Mouse (Mus musculus) heart, adult 18-20 months (tissue): ENCODE data around the gene Pold1. TPM values are rescaled to one million over a fixed set of nuclear protein-coding genes. Genes with fewer than 3 reads are reported as not detected.

Source experiments
- DNase-seq, 2 experiments: peaks; one replicate each; pipeline ENCODE4 v3.0.0; 2021 to 2022; ENCODE audit warnings: mixed read lengths in 1 of 2
- total RNA-seq, 2 experiments: library from RNA; stranded (reverse); gene quantifications; 2 replicates each; pipeline ENCODE4 v1.2.3; 2021

The Pold1 gene
- total RNA-seq, 2 experiments from 2014 or later, result 12.6 to 16.2 TPM

DNA sequence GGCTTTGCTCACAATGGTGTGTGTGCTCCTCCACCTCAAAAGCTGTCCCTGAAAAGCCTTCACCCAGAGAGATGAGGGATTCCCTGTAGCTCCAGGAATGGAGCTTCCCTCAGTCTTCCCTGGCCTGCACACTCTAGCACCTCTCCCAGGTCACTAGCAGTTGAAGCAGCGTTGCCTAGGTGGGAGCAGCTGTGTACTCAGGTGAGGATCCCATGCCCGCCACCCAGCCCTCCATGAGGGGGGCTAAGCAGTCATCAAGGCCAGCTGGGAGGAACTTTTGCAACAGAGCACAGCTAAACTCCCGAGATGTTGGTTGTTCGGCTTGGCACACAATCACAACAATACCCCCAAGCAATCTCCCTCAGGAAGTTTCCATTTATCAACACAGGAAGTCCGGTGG is 34.1 kb upstream of the Pold1 start:
- DNase-seq, result no peak

GRCm38 (mm10) chr7:44581637-44582036 is 33.0 kb upstream of the Pold1 start:
- no peak for DNase-seq

DNA sequence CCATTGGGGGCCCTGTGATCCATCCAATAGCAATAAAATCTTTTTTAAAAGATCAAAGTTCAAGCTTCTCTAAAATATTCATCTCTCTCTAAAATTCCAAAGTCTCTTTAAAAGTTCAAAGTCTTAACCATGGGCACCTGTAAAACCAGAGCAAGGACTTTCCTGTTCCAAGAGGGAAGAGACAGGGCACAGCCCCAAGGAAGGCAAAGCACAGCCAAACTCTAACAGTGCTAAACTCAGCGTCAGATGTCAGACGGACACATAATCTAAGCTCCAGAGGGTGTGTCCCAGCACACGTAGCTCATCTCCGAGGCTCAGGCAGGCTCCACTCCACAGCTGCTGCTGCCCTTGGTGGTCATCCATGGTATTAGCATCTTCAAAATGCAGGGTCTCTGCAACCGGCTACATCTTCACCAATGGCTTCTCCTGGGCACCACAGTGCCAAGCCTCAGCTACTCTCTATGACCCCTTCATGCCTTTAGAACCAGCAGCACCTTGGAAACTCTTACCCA is 27.7 kb upstream of the Pold1 start:
- no peak for DNase-seq

DNA sequence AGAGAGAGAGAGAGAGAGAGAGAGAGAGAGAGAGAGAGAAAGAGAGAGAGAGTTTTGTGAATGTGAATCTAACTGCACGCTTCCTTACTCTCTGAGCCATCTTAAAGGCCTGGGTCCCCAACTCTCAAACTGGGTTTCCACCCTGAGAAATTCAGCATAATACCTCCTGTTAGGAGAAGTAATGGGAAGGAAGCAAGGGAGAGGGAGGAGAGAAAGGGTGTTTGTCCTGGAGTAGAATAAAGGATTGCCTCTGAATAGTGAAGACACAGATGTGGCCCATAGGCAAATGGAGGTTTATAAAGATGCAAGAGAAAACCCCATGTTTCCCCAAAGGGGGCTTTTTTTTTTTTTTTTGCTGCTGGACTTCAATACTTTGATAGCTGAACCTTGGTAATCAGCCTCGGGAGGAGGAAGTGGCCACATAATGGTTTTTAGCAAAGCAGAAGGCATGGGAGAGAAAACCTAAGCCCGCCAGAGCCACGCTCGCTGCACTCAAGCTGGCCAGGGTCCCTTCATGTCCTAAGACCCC is 24.4 kb upstream of the Pold1 start:
- DNase-seq, result no peak

- DNase-seq, result no peak
Observed at GRCm38 (mm10) chr7:44572213-44572701, 23.6 kb upstream of the Pold1 start, which contains the start of gene Napsa. TSS of gene Napsa (plus strand) at chr7:44572380.

GRCm38 (mm10) chr7:44571811-44572210 is 23.2 kb upstream of the Pold1 start:
- DNase-seq, result no peak

- DNase-seq, result no peak
Observed at GRCm38 (mm10) chr7:44570989-44571388, 22.3 kb upstream of the Pold1 start.

GRCm38 (mm10) chr7:44568803-44569202 is 20.2 kb upstream of the Pold1 start:
- no peak for DNase-seq

DNA sequence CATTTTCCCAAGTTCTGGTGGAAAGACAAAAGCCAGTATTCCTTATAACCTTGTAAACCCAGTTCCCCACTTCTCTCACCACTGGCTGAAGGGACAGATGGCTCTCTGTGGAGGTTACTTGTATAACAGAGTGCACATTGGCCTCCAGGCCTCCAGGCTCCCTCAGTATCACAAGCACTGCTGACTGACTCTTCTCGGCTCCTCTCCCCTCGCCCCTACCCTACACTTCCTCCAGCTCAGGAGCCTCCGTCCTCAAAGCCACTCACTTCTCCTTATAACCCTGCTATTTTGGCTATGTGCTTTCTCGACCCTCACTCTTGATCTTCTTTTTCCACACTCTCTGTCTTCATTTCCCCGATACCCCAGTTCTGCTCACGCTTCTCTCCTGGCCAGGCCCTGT is 16.8 kb upstream of the Pold1 start:
- no peak for DNase-seq

DNA sequence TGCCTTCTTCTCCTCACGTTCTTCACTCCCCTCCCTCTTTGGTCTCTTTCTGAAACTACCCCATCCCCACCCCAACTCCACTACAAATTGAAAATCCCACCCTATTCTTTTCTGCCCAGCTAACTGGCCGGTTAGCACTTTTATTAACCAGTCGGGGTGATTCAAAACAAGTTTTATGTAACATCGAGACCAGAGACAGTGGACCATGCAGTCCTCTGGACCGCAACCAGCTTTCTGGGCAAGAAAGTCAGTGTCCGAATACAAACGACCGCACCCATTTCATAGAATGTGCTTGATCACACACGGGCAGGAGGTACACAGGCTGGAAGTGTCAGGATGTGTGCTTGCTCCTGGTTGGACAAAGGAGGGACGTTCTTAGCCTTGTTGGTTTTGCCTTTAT is 15.8 kb upstream of the Pold1 start:
- DNase-seq, result no peak

GRCm38 (mm10) chr7:44563284-44563683 is 14.6 kb upstream of the Pold1 start:
- no peak for DNase-seq

DNA sequence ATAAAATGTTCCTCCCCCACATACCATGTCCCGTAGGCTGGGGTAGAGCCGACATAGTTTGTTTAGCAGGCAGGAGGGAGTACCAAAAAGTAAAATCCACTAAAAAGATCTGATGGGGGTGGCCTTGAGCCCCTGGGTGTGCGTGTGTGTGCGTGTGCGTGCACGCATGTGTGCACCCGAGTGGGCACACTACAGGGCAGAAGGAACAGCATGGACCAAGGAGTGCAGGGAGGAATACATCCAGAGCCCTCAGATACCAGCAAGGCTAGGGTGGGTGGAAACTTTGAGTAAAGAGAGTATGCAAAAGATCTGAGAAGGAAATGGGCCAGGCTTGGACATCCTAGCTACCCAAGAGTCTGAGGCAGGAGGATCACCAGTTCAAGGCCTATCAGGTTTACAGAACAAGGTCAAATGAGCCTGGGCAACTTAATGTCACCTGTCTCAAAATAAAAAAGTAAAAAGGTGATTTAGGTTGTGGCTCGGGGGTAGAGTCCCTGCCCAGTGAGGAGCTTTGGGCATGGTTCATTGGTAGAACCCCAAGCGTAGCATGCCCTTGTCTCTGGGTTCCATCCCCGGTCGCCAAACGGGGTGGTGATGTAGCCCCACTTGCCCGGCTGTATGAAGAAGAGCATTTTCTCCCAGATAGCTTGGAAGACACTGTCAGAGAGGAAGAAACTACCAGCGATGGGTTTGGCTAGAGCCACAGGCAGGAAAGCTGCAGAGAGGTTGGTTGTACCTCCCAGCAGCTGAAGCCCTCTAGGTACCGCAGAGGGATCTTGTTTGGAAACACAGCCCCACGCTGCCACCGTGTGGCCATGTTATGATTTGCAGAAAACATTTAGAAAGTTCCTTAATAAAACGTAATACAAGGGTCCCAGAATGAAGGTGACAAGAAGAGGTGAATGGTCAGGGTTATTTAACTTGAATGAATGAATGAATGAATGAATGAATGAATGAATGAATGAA is 12.1 kb upstream of the Pold1 start:
- peak; percentile 64 to 88 for DNase-seq

- no peak for DNase-seq
Observed at GRCm38 (mm10) chr7:44557629-44558028, 9.0 kb upstream of the Pold1 start.

GRCm38 (mm10) chr7:44553826-44554225 is 5.2 kb upstream of the Pold1 start, which contains the start of gene Nr1h2:
TSS of gene Nr1h2 (minus strand) at chr7:44553951.
- peak; percentile 98 for DNase-seq

GRCm38 (mm10) chr7:44553196-44553764 is 4.6 kb upstream of the Pold1 start:
- peak; percentile 65 to 75 for DNase-seq

DNA sequence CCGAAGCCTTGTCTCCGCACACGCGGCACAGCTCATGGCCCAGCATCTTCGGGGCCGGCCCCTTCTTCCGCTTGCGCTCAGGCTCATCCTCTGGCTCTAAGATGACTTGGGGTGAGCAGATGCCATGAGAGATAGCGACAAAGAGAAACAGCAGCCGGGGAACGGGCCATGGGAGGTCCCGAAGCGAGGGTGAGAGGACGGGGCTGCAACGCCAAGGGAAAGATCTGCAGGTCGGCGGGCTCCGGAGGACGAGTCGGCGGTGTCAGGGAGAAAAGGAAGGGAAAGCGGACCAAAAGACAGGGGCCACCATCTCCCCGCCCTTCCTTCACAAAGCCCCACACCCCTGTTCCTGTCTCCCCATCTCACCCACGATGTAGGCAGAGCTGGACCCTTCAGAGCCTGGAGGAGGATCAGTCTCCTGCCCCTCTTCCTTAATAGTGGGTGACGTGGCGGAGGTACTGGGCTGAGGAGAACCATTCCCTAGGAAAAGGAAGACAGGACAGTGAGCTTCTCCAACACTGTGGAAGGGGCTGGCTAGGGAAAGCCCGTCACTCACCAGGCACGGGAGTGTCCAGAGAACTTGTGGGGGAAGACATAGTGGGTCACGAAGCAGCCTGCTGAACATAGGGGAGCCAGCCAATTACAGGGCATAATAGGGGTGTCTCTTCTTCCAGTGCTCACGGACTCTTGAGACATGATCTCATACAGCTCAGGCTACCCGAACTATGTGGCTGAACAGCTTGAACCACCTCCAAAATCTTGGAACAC is 3.7 kb upstream of the Pold1 start:
- DNase-seq, result no peak

DNA sequence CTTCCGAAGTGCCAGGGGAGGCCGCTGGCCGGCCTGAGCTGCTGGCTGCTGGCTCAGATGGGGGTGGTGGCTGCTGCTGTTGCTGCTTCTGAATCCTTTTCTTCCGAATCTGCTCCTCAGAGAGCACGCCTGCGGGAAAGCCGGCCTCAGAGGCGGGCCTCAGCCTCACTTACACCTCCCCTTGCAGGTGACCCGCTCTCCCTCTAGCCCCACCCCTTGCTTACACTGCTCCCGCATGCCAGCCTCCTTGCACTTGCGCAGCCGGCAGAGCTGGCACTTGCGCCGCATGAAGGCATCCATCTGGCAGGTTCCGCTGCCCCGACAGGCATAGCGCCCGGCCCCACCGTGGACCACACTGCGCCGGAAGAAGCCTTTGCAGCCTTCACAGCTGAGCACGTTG is 3.1 kb upstream of the Pold1 start:
- no peak for DNase-seq

- DNase-seq, result no peak
Observed at GRCm38 (mm10) chr7:44551301-44551700, 2.7 kb upstream of the Pold1 start.

GRCm38 (mm10) chr7:44550409-44550678 is 1.7 kb upstream of the Pold1 start:
- DNase-seq, result no peak

DNA sequence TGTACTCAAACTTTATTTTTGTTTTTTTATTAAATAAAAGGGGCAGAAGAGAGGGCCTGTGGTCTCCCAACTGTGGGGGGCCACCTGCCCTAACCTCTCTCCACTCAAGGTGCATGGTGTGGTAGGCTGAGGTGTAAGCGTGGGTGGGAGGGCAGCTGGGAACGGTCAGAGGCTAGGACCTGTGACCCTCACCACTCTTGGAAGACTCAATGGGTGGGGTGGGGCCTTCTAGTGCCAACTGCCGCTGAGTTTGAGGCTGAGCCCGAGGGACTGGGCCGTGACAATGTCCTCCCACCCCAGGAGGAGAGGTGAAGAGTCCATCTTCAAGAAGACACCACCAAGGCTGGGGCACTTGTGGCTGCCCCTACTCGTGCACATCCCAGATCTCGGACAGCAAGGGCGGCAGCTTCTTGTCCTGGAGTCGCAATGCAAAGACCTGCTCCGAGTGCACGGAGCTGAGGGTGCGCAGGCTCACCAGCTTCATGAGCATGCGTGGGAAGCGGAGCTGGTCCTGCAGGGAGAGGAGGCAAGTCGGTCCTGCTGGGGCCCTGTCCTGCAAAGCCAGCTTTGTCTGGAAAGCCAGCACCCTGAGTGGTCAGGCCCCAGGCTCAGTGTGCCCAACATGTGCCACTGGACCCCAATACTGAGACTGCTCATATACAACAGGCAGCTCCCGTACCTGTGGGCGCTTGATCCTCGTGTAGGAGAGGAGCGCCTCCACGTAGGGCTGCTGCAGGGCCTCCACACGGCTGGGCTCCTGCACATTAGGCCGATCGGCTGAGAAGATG is 1.2 kb upstream of the Pold1 start:
- DNase-seq, result no peak

GRCm38 (mm10) chr7:44547725-44548124 is 924 bp downstream of the Pold1 start:
- no peak for DNase-seq

- no peak for DNase-seq
Observed at GRCm38 (mm10) chr7:44547041-44547440, 1.6 kb downstream of the Pold1 start.
